Mouse (Mus musculus) ES-E14 (cell line): Measurements from ENCODE around the gene Sphk2. TPM values are rescaled to one million over a fixed set of nuclear protein-coding genes. Genes with fewer than 3 reads are reported as not detected.

ENCODE experiments used
- DNase-seq: peaks from one replicate; pipeline ENCODE4 v3.0.0-alpha.2; 2013; ENCODE audit warnings: low read depth, low spot score
- H3K27ac ChIP-seq: 2 replicates; pipeline ENCODE4 v1.5.1; 2012; ENCODE audit warnings: low read depth, mild to moderate bottlenecking, low read length, moderate library complexity, mixed read lengths; ENCODE audit not compliant: poor library complexity, insufficient read depth, severe bottlenecking
- H3K36me3 ChIP-seq: 2 replicates; pipeline ENCODE4 v1.6.1; 2012; ENCODE audit warnings: mild to moderate bottlenecking, low read length, moderate library complexity, mixed read lengths; ENCODE audit not compliant: control insufficient read depth, poor library complexity, insufficient read depth, severe bottlenecking
- H3K4me1 ChIP-seq, 2 experiments: fragments of 150-350 bp in 1 of 2; sonication (generic) in 1 of 2; 2 replicates each; pipeline ENCODE4 v1.6.1; 2012; ENCODE audit warnings: low read length in 2 of 2, mild to moderate bottlenecking in 1 of 2, mixed read lengths in 1 of 2; ENCODE audit not compliant: control insufficient read depth in 2 of 2, insufficient read depth in 2 of 2, poor library complexity in 1 of 2
- H3K4me3 ChIP-seq, 2 experiments: fragments of 150-350 bp in 1 of 2; sonication (generic) in 1 of 2; 2 replicates each; pipeline ENCODE4 v1.5.1; 2012; ENCODE audit warnings: low read length in 2 of 2, low read depth in 1 of 2, mild to moderate bottlenecking in 1 of 2, mixed read lengths in 1 of 2; ENCODE audit not compliant: insufficient read depth in 1 of 2, poor library complexity in 1 of 2, severe bottlenecking in 1 of 2
- H3K9ac ChIP-seq: 2 replicates; pipeline ENCODE4 v1.6.1; 2012; ENCODE audit warnings: low read depth, mild to moderate bottlenecking, low read length, mixed read lengths; ENCODE audit not compliant: poor library complexity, insufficient read depth, severe bottlenecking
- H3K9me3 ChIP-seq: fragments of 150-350 bp; sonication (generic); 2 replicates; pipeline ENCODE4 v1.6.1; 2012; ENCODE audit warnings: low read depth, mild to moderate bottlenecking, low read length; ENCODE audit not compliant: control insufficient read depth, insufficient read depth
- CHD2 ChIP-seq: IDR thresholded peaks from 2 replicates; pipeline ENCODE4 v1.6.1; 2014; ENCODE audit warnings: mild to moderate bottlenecking, low read depth, low read length, inconsistent platforms
- HCFC1 ChIP-seq: IDR thresholded peaks from 2 replicates; pipeline ENCODE4 v1.6.1; 2012; ENCODE audit warnings: low read length, inconsistent platforms, borderline replicate concordance; ENCODE audit not compliant: insufficient read depth
- MAFK ChIP-seq: IDR thresholded peaks from 2 replicates; pipeline ENCODE4 v1.6.1; 2014; ENCODE audit warnings: mild to moderate bottlenecking, low read depth, low read length, inconsistent platforms; ENCODE audit not compliant: insufficient read depth
- ZC3H11A ChIP-seq: IDR thresholded peaks from 2 replicates; pipeline ENCODE4 v1.6.1; 2012; ENCODE audit warnings: low read depth, mild to moderate bottlenecking, inconsistent platforms, low read length, borderline replicate concordance
- ZNF384 ChIP-seq: IDR thresholded peaks from 2 replicates; pipeline ENCODE4 v1.6.1; 2012; ENCODE audit warnings: low read depth, low read length, inconsistent platforms
- in situ Hi-C, 2 experiments: fragments of 600-800 bp; cut with MboI; formaldehyde crosslinking; loops; one replicate each; pipeline ENCODE4 v1.15.1; 2025; ENCODE audit warnings: low sequenced_read_pairs in 2 of 2, inconsistent platforms in 1 of 2; ENCODE audit not compliant: unreplicated experiment in 2 of 2
- total RNA-seq: library from RNA; depleted of rRNA; stranded (reverse); fragments of 300-350 nt; gene quantifications from 2 replicates; pipeline ENCODE4 v1.2.3, GENCODE M21; 2012

Gene Sphk2
- total RNA-seq, 1 experiment, result 21.5 TPM

- Histone ChIP-seq H3K9me3 (no peaks in the 10 kb centered on the region), H3K4me3 (no peak overlapping the region), H3K4me1 (peaks cover 0 to 19% of the 10 kb centered on the region in 2 experiments; a peak in 2 of 4 replicates), H3K36me3 (peaks cover 50% of the 10 kb centered on the region), H3K27ac (no peak overlapping the region), H3K9ac (no peak overlapping the region)
- no peak for DNase-seq
- TF ChIP-seq MAFK, result no peak
- TF ChIP-seq HCFC1, result no peak
- TF ChIP-seq ZNF384, result no peak
- TF ChIP-seq CHD2, result no peak
- no peak for TF ChIP-seq ZC3H11A
- in situ Hi-C loops, result no loop called here
Measured at GRCm38 (mm10) chr7:45716460-45716857, 1.3 kb downstream of the Sphk2 start.

GRCm38 (mm10) chr7:45715741-45716459 is 1.9 kb downstream of the Sphk2 start:
- peaks cover 50% of the 10 kb centered on the region for H3K36me3 ChIP-seq
- in situ Hi-C loops, result no loop called here
- H3K9me3 ChIP-seq, result no peaks in the 10 kb centered on the region
- H3K9ac ChIP-seq, result no peak overlapping the region; the same call in 1 of the 2 replicates
- H3K4me1 ChIP-seq, result peaks cover 0 to 21% of the 10 kb centered on the region in 2 experiments; a peak in 2 of 4 replicates
- no peak overlapping the region for H3K27ac ChIP-seq
- TF ChIP-seq ZC3H11A (no peak), CHD2 (no peak), MAFK (no peak), ZNF384 (no peak)
- no peak for DNase-seq
- H3K4me3 ChIP-seq, result peak overlapping the region in 1 of 2 experiments; percentile 63; a peak in 1 of 4 replicates

GRCm38 (mm10) chr7:45715090-45715708 is 2.6 kb downstream of the Sphk2 start, which contains the start of gene Rpl18:
Rpl18 (plus strand) TSS chr7:45715457.
- Histone ChIP-seq H3K27ac (peak within 1 kb of the TSS; percentile 40; the same call in 1 of the 2 replicates), H3K36me3 (peaks cover 47% of the 10 kb centered on the region), H3K4me1 (peaks cover 0 to 26% of the 10 kb centered on the region in 2 experiments; a peak in 2 of 4 replicates), H3K4me3 (peak within 1 kb of the TSS; percentile 76 to 95), H3K9me3 (no peaks in the 10 kb centered on the region), H3K9ac (peak within 1 kb of the TSS; percentile 75)
- in situ Hi-C loops, result no loop called here
- no peak for TF ChIP-seq MAFK
- no peak for TF ChIP-seq ZC3H11A
- TF ChIP-seq CHD2, result peak; percentile 58; the same call in 1 of the 2 replicates
- TF ChIP-seq ZNF384, result no peak
- peak; percentile 87 for TF ChIP-seq HCFC1
- peak; percentile 94 for DNase-seq

- H3K4me1 ChIP-seq, result peaks cover 0 to 25% of the 10 kb centered on the region in 2 experiments; a peak in 2 of 4 replicates
Measured at GRCm38 (mm10) chr7:45714630-45715089, 3.1 kb downstream of the Sphk2 start.

More at GRCm38 (mm10) chr7:45714630-45715089, 3.1 kb downstream of the Sphk2 start:
- no peak for DNase-seq
- Histone ChIP-seq H3K27ac (peak overlapping the region; percentile 40; the same call in 1 of the 2 replicates), H3K9me3 (no peaks in the 10 kb centered on the region), H3K4me3 (peak overlapping the region; percentile 76 to 95), H3K36me3 (peaks cover 43% of the 10 kb centered on the region), H3K9ac (peak overlapping the region; percentile 75)
- no peak for TF ChIP-seq ZNF384
- TF ChIP-seq HCFC1, result no peak
- in situ Hi-C loops, result no loop called here
